Mouse (Mus musculus): ENCODE results near the gene Scmh1. TPM values are rescaled to one million over a fixed set of nuclear protein-coding genes. Genes with fewer than 3 reads are reported as not detected.

Scmh1 gene
- polyA plus RNA-seq, 1 experiment from 2014 or later, result 77.4 TPM

DNA sequence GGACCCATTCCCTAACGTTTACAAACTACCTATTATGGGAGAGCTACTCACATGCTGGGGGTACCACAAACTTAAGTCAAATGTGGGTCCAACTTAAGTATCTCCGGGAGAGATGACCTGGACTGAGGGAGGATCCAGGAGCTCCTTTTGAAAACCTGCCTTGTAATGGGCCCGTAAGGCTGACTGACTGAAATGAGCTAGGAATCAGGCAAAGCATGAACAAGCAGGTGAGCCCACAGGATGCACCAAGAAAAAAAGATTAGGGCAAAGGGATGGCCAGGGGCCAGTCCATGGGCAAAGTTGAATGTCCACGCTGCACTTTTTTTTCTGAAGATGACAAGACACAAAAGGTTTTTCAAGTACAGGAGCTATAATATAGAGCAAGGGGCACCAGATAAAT, 163.9 kb downstream of the Scmh1 start:
- Histone ChIP-seq H3K9ac (replicated peaks) (peak overlapping the region; percentile 94), H3K27ac (peak overlapping the region; percentile 95), H3K4me1 (replicated peaks) (peaks cover 25% of the 10 kb centered on the region), H3K9me3 (no peaks in the 10 kb centered on the region), H3K4me2 (replicated peaks) (peak overlapping the region; percentile 84), H3K4me3 (replicated peaks) (peak overlapping the region; percentile 79), H3K27me3 (no peaks in the 10 kb centered on the region), H3K36me3 (peaks cover 16% of the 10 kb centered on the region)
- WGBS, result 1% methylated on average over 4 of the region's 4 CpGs
- no peak for ATAC-seq

DNA sequence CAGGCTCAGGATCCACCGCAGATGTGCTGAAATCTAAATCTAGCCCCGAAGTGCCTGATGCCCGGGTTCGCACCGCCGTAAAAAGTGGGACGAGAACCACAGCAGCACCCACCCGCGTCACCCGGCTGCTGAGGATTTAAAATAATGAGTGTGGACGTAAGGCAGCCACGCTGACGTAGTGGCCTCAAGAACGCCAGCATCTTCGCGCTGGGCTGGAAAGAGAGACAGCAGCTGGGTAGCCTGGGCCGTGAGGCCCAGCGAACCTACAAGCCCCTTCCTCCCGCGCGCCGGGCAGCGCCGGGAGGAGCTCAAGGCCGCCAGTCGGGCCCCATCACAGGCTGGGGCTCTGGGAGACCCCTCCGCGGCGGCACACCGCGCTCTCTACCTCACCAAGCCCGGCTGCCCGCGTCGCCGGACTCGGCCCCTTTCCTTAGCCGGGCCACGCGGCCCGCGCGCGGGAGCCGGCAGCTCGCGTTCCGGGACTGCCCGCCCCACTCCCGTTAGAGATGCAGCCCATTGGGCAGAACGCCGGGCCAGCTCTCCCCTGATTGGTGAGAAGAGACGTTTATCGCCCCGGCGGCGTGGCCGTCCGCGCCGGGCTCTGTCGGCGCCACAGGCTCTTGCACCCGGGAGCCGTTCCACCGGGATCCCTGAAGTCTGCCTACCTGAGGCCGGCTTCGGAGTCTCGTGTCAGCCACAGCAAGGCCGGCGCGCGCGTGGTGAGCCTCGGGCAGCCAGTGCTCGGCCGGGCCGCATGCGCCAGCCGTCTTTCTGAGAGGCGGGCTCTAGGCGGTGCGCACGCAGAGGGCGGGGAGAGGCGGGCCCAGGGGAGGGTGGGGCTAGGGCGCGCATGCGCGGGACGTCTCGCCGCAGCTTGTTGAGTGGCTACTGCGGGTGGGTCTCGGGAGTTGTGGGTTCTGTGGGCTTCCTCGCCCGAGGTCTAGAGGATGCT, 164.7 kb downstream of the Scmh1 start, which contains the start of gene Ctps:
TSS of gene Ctps (minus strand) at position 791 of the 952 bp plus-strand sequence.
- peaks cover 8% of the 10 kb centered on the region for H3K36me3 ChIP-seq
- peak within 1 kb of the TSS; percentile 84 for H3K4me2 ChIP-seq (replicated peaks)
- under 1% methylated on average over 97 of the region's 97 CpGs for WGBS
- H3K4me3 ChIP-seq (replicated peaks), result peak within 1 kb of the TSS; percentile 79
- ATAC-seq, result peak; percentile 98
- peak within 1 kb of the TSS; percentile 94 for H3K9ac ChIP-seq (replicated peaks)
- no peaks in the 10 kb centered on the region for H3K27me3 ChIP-seq
- H3K4me1 ChIP-seq (replicated peaks), result peaks cover 25% of the 10 kb centered on the region
- H3K9me3 ChIP-seq, result no peaks in the 10 kb centered on the region
- peak within 1 kb of the TSS; percentile 95 for H3K27ac ChIP-seq

DNA sequence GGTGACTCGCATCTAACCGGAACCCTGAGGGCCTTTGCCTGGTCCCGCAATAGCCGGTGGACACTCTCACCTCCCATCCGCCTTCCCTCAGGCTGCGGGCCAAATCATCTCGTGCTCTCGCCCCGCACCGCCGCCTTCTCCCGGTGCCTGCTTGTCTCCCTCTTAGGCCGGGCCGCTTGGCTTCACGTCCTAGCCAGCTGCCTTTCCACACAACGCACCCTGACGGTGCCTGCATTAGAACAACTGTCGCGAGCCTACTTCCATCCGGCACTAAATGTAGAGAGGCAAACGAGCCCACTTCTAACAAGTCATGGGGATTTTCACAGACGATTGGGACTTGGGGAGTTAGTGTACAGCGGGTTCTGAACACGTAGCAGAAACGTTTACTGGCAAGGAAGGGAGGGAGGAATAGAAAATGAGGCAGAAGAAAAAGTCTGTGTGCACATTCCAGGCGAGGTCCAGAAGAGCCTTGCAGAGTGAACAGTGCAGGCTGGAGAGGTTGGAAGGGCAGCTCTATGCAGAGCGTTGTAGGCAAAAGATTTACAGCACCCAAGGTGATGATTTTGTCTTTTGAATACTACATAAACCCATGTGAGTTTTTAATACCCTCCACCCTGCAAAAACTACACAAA, 165.5 kb downstream of the Scmh1 start:
- Histone ChIP-seq H3K9me3 (no peaks in the 10 kb centered on the region), H3K4me3 (replicated peaks) (peak overlapping the region; percentile 79), H3K4me1 (replicated peaks) (peaks cover 25% of the 10 kb centered on the region), H3K27me3 (no peaks in the 10 kb centered on the region), H3K9ac (replicated peaks) (peak overlapping the region; percentile 94), H3K27ac (peak overlapping the region; percentile 95), H3K36me3 (peaks cover 3% of the 10 kb centered on the region; the same call in 1 of the 2 replicates), H3K4me2 (replicated peaks) (peak overlapping the region; percentile 84)
- ATAC-seq, result peak; percentile 78
- WGBS, result 1% methylated on average over 27 of the region's 27 CpGs

DNA sequence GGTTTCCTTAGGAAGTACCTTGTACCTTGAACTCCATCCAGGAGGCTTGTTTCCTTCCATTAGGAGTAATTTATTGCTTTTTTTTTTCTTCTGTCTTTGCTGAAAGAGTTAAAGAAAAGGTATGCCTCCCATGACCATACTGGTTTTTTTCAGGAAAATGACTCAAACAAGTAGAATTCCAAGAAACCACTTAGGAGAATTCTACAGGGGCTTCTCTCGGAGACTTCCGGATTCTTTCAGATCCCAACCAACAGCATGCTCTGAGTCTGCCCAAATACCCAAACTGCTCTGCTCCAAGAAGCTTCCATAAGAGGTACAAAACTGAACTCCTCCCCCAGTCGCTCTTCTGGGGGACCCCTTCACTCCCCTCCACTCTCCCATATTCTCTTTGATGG, 166.0 kb downstream of the Scmh1 start:
- Histone ChIP-seq H3K4me1 (replicated peaks) (peaks cover 25% of the 10 kb centered on the region), H3K4me2 (replicated peaks) (peak overlapping the region; percentile 84), H3K4me3 (replicated peaks) (peak overlapping the region; percentile 79; the same call in 1 of the 2 replicates), H3K9me3 (no peaks in the 10 kb centered on the region), H3K9ac (replicated peaks) (peak overlapping the region; percentile 94), H3K27me3 (no peaks in the 10 kb centered on the region), H3K36me3 (peaks cover 3% of the 10 kb centered on the region; the same call in 1 of the 2 replicates), H3K27ac (peak overlapping the region; percentile 95; the same call in 1 of the 2 replicates)
- no peak for ATAC-seq
- WGBS, result 77% methylated on average over 3 of the region's 3 CpGs

DNA sequence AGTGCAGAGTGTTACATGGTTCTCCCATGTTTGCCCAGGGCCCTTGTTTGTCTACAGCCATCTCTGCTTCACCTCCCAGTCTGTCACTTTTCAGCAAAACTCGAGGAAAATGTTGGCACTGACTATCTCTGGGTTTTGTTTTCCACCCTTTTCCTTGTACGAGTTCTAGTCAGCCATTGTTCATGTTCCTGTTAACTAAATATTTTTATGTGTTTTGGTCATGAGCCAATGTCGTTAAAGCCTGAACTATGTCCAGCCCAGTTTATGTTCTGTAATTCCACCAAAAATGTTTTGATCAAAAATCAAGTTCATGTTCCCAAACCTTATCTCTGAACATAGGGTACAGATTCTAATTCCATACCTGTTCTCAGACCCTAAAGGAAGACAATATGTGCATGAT, 166.6 kb downstream of the Scmh1 start:
- Histone ChIP-seq H3K9ac (replicated peaks) (no peak overlapping the region), H3K4me3 (replicated peaks) (no peak overlapping the region), H3K4me2 (replicated peaks) (no peak overlapping the region), H3K27ac (no peak overlapping the region), H3K4me1 (replicated peaks) (peaks cover 25% of the 10 kb centered on the region), H3K9me3 (no peaks in the 10 kb centered on the region), H3K36me3 (no peaks in the 10 kb centered on the region), H3K27me3 (no peaks in the 10 kb centered on the region)
- no peak for ATAC-seq
- 78% methylated on average over 3 of the region's 3 CpGs for WGBS

Other genes starting within 250 kb of the Scmh1 start
- gene Edn2, start 244.1 kb upstream of the Scmh1 start, polyA plus RNA-seq (2015; fragmentation: Nextera tagmentation; extraction: Ambion mirVana), result not detected in 2 replicates
- 0.69 and 0.77 TPM in 2 replicates for gene Foxo6, start 117.9 kb upstream of the Scmh1 start, polyA plus RNA-seq (2015; fragmentation: Nextera tagmentation; extraction: Ambion mirVana)
- not detected in 2 replicates for gene Slfnl1, start 127.0 kb downstream of the Scmh1 start, polyA plus RNA-seq (2015; fragmentation: Nextera tagmentation; extraction: Ambion mirVana)
- 79.5 and 83.0 TPM in 2 replicates for gene Ctps, start 165.0 kb downstream of the Scmh1 start, polyA plus RNA-seq (2015; fragmentation: Nextera tagmentation; extraction: Ambion mirVana)
- gene Gm8439, start 183.5 kb downstream of the Scmh1 start, polyA plus RNA-seq (2015; fragmentation: Nextera tagmentation; extraction: Ambion mirVana), result not detected in 2 replicates